Mouse (Mus musculus) midbrain, postnatal 0 days (tissue): Measurements from ENCODE around the gene St7l. TPM values are rescaled to one million over a fixed set of nuclear protein-coding genes. Genes with fewer than 3 reads are reported as not detected.
A peak's percentile ranks its signal among the peaks of the same experiment; 100 is the strongest.

Experiments used
- ATAC-seq: fragments of 200-750 bp; cut with Nextera tagmentation; 2 replicates; pipeline ENCODE4 v1.8.0; 2017; ENCODE audit warnings: moderate number of reproducible peaks, mild to moderate bottlenecking, moderate TSS enrichment, moderate library complexity; ENCODE audit not compliant: low FRiP score
- DNase-seq: peaks from one replicate; pipeline ENCODE4 v3.0.0-alpha.2; 2015; ENCODE audit warnings: low spot score
- H3K27ac ChIP-seq: fragments of 300-500 bp; sonication (generic); 2 replicates; pipeline ENCODE4 v1.5.1; 2014; ENCODE audit warnings: low read depth, mild to moderate bottlenecking, low read length, mixed read lengths
- H3K27me3 ChIP-seq: fragments of 300-500 bp; sonication (generic); 2 replicates; pipeline ENCODE4 v1.6.1; 2014; ENCODE audit warnings: low read length, control low read depth, mixed read lengths; ENCODE audit not compliant: insufficient read depth
- H3K36me3 ChIP-seq: fragments of 300-500 bp; sonication (generic); 2 replicates; pipeline ENCODE4 v1.6.1; 2014; ENCODE audit warnings: low read length, control low read depth, mixed read lengths; ENCODE audit not compliant: insufficient read depth
- H3K4me1 ChIP-seq: fragments of 300-500 bp; sonication (generic); 2 replicates; pipeline ENCODE4 v1.6.1; 2014; ENCODE audit warnings: mild to moderate bottlenecking, control low read depth, antibody characterized with exemption, low read length, mixed read lengths; ENCODE audit not compliant: insufficient read depth
- H3K4me2 ChIP-seq: fragments of 300-500 bp; sonication (generic); 2 replicates; pipeline ENCODE4 v1.6.1; 2014; ENCODE audit warnings: low read depth, mild to moderate bottlenecking, low read length, mixed read lengths; ENCODE audit not compliant: poor library complexity, severe bottlenecking
- H3K4me3 ChIP-seq: fragments of 300-500 bp; sonication (generic); 2 replicates; pipeline ENCODE4 v1.5.1; 2014; ENCODE audit warnings: low read depth, mild to moderate bottlenecking, low read length, moderate library complexity
- H3K9ac ChIP-seq: fragments of 300-500 bp; sonication (generic); replicated peaks from 2 replicates; pipeline ENCODE4 v1.6.1; 2014; ENCODE audit warnings: mild to moderate bottlenecking, low read length, moderate library complexity, mixed read lengths; ENCODE audit not compliant: poor library complexity, severe bottlenecking
- H3K9me3 ChIP-seq: fragments of 300-500 bp; sonication (generic); 2 replicates; pipeline ENCODE4 v1.6.1; 2016; ENCODE audit warnings: low read length, control low read depth
- CTCF ChIP-seq: IDR thresholded peaks from 2 replicates; pipeline ENCODE4 v1.5.1; 2016; ENCODE audit warnings: antibody characterized with exemption, mild to moderate bottlenecking
- WGBS: fragments of 180-500 bp; shearing (Covaris S2); extraction: QIAGEN DNeasy Blood & Tissue Kit; methylation state at CpG from one replicate; pipeline ENCODE4 v1.1.7; 2014; 5-methylcytosine and 5-hydroxymethylcytosine counted together
- polyA plus RNA-seq: library from polyadenylated mRNA; unstranded; fragments of >200 nt; fragmentation: Nextera tagmentation; extraction: Ambion mirVana; gene quantifications from 2 replicates; pipeline ENCODE4 v1.2.1, GENCODE M21; 2015
- total RNA-seq: library from RNA; depleted of rRNA; stranded (reverse); fragments of >200 nt; gene quantifications from 2 replicates; pipeline ENCODE4 v1.2.3, GENCODE M21; 2014

Gene St7l
- total and polyA plus RNA-seq, 2 experiments from 2014 or later: 33.6 to 34.5 TPM

DNA sequence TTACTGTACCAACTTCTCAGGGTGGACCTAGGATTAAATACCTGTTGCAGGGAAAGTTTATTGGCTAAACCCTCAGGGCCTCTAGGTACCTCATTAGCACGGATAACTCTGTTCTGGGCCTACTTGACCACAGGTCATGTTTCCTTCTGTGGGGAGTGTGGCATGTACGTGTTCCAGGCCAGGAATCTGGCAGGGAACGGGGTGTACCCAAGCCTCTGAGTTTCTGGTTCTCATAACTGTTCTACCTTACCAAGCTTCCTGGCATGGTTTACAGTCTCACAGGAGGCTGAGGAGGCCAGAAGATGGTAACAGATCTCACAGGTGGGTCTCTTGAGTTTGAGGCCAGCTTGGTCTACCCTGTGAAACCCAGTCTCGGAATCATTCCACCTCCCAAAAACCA is 17.2 kb upstream of the St7l start:
- DNase-seq (no peak), ATAC-seq (no peak)
- no peaks in the 10 kb centered on the region for H3K27me3 ChIP-seq
- no peak overlapping the region for H3K9ac ChIP-seq
- TF ChIP-seq CTCF: no peak
- WGBS: 94% methylated on average over 4 of the region's 4 CpGs
- H3K9me3 ChIP-seq: no peaks in the 10 kb centered on the region
- H3K4me1 ChIP-seq: no peaks in the 10 kb centered on the region
- H3K4me2 ChIP-seq: no peak overlapping the region
- H3K27ac ChIP-seq: no peak overlapping the region
- H3K36me3 ChIP-seq: peaks cover 14% of the 10 kb centered on the region; the same call in 1 of the 2 replicates
- no peak overlapping the region for H3K4me3 ChIP-seq

DNA sequence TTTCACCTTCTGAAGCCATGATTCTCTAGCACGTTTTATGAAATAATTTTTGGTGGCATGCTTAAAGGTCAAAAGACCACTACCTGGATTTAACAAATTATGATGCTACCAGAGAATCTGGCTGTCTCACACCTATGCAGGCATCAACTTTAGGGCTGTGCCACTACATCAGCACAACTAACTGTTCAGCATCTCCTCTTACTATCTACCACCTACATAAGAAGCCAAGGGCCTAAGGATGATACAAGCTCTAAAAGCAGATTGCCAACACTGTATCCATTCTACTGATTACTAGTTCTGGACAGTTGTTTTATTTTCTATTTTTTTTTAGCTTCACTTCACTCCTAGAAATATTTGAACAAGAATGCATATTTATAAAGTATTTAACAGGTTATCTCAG is 9.3 kb upstream of the St7l start:
- Histone ChIP-seq H3K4me1 (no peaks in the 10 kb centered on the region), H3K36me3 (no peaks in the 10 kb centered on the region), H3K27me3 (no peaks in the 10 kb centered on the region), H3K9ac (no peak overlapping the region), H3K4me3 (no peak overlapping the region), H3K9me3 (no peaks in the 10 kb centered on the region), H3K4me2 (no peak overlapping the region), H3K27ac (no peak overlapping the region)
- WGBS: 97% methylated on average over 1 of the region's 1 CpGs
- ATAC-seq (no peak), DNase-seq (no peak)
- no peak for TF ChIP-seq CTCF

DNA sequence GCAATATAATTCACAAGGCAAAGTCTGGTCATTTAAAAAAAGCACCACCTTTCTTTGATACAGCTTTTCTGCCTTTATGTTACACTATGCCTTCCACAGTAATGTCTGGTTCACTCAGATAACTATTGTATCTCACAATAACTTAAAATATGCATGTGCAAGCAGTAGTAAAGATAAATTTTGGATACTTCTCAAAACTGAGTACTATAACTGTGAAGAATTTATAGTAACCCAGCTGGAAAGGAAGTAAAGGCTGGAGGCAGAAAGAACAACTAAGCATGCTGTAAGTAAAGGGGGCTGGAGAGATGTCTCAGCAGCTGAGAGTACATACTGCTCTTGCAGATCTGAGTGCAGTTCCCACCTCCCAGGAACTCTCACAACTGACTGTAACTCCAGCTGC is 8.9 kb upstream of the St7l start:
- Histone ChIP-seq H3K27ac (no peak overlapping the region), H3K27me3 (no peaks in the 10 kb centered on the region), H3K9ac (no peak overlapping the region), H3K4me3 (no peak overlapping the region), H3K36me3 (no peaks in the 10 kb centered on the region), H3K4me2 (no peak overlapping the region), H3K4me1 (no peaks in the 10 kb centered on the region), H3K9me3 (no peaks in the 10 kb centered on the region)
- DNase-seq (no peak), ATAC-seq (no peak)
- no peak for TF ChIP-seq CTCF

GRCm38 (mm10) chr3:104856106-104856505 is 7.7 kb upstream of the St7l start:
- Histone ChIP-seq H3K27ac (no peak overlapping the region), H3K9me3 (no peaks in the 10 kb centered on the region), H3K4me1 (no peaks in the 10 kb centered on the region), H3K4me3 (no peak overlapping the region), H3K9ac (no peak overlapping the region), H3K27me3 (no peaks in the 10 kb centered on the region), H3K4me2 (no peak overlapping the region), H3K36me3 (no peaks in the 10 kb centered on the region)
- no peak for TF ChIP-seq CTCF
- 92% methylated on average over 1 of the region's 1 CpGs for WGBS
- no peak for ATAC-seq
- DNase-seq: no peak

DNA sequence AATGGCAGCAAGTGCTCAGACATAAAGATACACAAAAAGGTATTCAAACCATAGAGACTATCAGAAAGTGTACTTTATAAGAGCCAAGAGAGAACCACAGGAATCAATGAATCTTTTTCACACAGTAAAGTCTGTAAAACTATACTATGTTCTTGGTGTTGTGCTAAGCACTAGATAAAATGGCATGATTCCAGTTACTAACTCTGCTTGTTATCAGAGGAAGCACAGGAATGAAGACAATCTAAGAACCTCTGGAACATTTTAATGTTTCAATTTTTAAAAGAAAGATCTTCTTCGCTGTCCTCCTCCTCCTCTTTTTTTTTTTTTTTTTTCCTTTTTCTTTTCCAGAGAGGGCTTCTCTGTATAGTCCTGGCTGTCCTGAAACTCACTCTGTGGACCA is 5.2 kb upstream of the St7l start:
- no peak overlapping the region for H3K4me2 ChIP-seq
- no peak overlapping the region for H3K27ac ChIP-seq
- 0 out of 2 replicates have a peak, but pooled peaks cover 14% of the 10 kb centered on the region for H3K4me1 ChIP-seq
- no peaks in the 10 kb centered on the region for H3K36me3 ChIP-seq
- no peak for TF ChIP-seq CTCF
- no peak overlapping the region for H3K4me3 ChIP-seq
- 100% methylated on average over 1 of the region's 1 CpGs for WGBS
- no peak for DNase-seq
- no peaks in the 10 kb centered on the region for H3K27me3 ChIP-seq
- no peaks in the 10 kb centered on the region for H3K9me3 ChIP-seq
- H3K9ac ChIP-seq: no peak overlapping the region
- ATAC-seq: no peak

DNA sequence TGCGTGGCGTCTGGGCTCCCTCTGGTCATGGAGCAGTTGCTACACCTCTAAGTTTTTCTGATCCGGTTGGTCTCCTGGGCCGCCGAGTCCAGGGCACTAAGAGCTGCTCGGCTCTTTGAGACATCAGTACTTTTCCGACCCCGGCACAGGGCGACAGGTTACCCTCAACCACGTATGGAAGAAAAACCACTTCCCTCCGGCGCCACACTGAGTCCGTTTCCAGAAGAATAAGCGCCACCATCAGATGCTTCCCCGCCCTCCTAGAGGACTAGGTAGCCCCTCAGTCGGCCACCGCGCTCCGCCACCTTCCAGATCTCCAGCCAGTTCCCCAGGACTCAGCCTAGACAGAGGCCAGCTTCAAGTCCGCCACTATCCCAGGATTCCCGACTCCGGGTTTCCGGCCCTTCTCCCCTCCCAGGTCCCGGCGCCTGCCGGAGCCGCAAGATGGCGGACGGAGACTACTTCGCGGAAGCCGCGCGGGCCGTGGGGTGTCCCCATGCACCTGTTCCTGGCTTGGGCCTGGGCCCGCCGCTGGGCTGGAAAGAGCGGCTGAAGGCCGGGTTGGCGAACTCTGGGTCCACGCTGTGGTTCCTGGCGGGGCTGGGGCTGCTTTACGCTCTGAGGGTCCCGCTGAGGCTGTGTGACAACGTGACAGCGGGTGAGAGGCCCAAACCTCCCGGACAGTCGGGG is 991 bp downstream of the St7l start:
- peak overlapping the region; percentile 91 for H3K9ac ChIP-seq
- no peaks in the 10 kb centered on the region for H3K36me3 ChIP-seq
- peak overlapping the region; percentile 96 for H3K27ac ChIP-seq
- DNase-seq: peak; percentile 91
- H3K9me3 ChIP-seq: no peaks in the 10 kb centered on the region
- no peaks in the 10 kb centered on the region for H3K27me3 ChIP-seq
- peaks cover 17% of the 10 kb centered on the region; the same call in 1 of the 2 replicates for H3K4me1 ChIP-seq
- 0% methylated on average over 48 of the region's 48 CpGs for WGBS
- peak; percentile 35 for TF ChIP-seq CTCF
- peak overlapping the region; percentile 83 for H3K4me2 ChIP-seq
- ATAC-seq: peak; percentile 91
- peak overlapping the region; percentile 98 for H3K4me3 ChIP-seq
